Mouse (Mus musculus): ENCODE results near the gene Bcan.

- TF ChIP-seq POLR2A (IDR thresholded peaks at IDR 0.05; ENCODE audit: borderline replicate concordance, control insufficient read depth, low read depth, low read length) (no peak), CTCF (IDR thresholded peaks at IDR 0.05; ENCODE audit: control insufficient read depth, insufficient read depth, low read length) (no peak)
Observed at GRCm38 (mm10) chr3:87998747-87999146, 1.3 kb downstream of the Bcan start.

Measured in bone marrow, adult 2 months (tissue).